Mouse (Mus musculus): ENCODE measurements around the gene Olfr262.
"Not testable (repeated sequence)": the region's sequence is repeated elsewhere in the genome, so short reads cannot be mapped to it uniquely, and the experiment has no call there.

Gene Olfr262

GRCm38 (mm10) chr19:12241559-12241958, at the start of gene Olfr262:
TSS of gene Olfr262 (minus strand) at chr19:12241659.
- no peak for DNase-seq (ENCODE audit: low spot score)

GRCm38 (mm10) chr19:12279554-12279953, 38.1 kb upstream of the Olfr262 start, which contains the start of gene Olfr1434:
TSS of gene Olfr1434 (plus strand) at chr19:12279854.
- DNase-seq (ENCODE audit: low spot score), result no peak

DNA sequence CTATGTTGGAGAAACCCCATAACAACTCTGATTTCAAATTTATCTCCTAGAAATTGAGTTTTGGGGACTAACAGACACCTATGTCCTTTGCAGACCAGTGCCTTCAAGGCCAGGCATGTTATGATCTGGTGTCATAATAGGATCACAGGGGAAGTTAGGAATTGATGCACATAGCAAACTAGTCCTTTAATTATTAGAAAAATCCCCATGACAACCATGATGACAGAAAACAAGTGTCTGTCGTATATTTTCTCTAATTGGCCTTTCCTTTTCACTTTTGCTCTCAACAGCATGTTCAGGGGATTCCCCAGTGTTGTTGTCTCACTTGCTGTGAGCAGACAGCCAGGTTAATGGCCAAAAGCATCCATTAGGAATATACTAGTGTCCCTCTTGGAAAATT, 19.3 kb upstream of the Olfr262 start, which contains the start of gene Olfr235:
Gene Olfr235 (plus strand): TSS at position 301 of the 400 bp plus-strand sequence.
- DNase-seq (ENCODE audit: low spot score), result no peak

- DNase-seq (ENCODE audit: low spot score), result not testable (repeated sequence)
Measured at GRCm38 (mm10) chr19:12232496-12232895, 9.0 kb downstream of the Olfr262 start, which contains the start of gene Olfr1432. TSS of gene Olfr1432 (minus strand) at chr19:12232596.

DNA sequence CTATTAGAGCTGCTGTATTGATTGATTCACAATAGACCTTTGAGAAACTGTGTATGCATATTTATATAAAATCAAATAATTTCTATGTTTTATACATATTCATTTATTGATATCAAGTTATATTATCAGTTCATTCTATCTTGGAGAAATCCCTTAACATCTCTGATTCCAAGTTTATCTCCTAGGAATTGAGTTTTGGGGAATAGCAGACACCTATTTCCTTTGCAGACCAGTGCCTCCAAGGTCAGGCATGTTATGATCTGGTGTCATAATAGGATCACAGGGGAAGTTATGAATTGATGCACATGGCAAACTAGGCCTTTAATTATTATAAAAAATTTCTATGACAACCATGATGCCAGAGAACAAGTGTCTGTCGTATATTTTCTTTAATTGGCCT, 41.1 kb downstream of the Olfr262 start, which contains the start of gene Olfr1431:
Gene Olfr1431 (plus strand): TSS at position 301 of the 400 bp plus-strand sequence.
- no peak for DNase-seq (ENCODE audit: low spot score)

DNA sequence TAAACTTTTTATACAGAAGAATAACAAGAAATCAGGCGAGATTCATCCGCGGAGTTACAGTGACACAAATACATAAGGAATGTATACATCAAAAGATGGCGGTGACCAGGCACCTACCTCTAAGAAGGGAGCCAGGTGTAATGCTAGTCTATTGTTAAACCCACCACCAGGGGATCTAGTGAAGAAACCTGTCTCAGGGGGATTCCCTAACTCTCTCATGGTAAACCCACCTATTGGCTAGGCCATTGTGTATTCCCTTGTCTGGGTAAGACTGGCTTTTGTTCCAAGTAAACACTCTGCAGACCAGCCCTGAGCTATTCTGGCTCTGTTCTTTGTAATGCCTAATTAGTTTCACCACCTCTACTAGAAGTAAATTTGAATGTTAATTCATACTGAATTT, 42.4 kb downstream of the Olfr262 start:
- DNase-seq (ENCODE audit: low spot score), result not testable (repeated sequence)
